Mouse (Mus musculus) erythroid progenitor cell, adult 5-6 weeks (primary cell): ENCODE data around the gene Pfdn2. TPM values are rescaled to one million over a fixed set of nuclear protein-coding genes. Genes with fewer than 3 reads are reported as not detected.
"Not testable (repeated sequence)": the region's sequence is repeated elsewhere in the genome, so short reads cannot be mapped to it uniquely, and the experiment has no call there.

Experiments used
- ATAC-seq: replicated peaks from 2 replicates; pipeline ENCODE4 v1.8.0; 2016; ENCODE audit warnings: moderate number of reproducible peaks, mild to moderate bottlenecking, moderate TSS enrichment, inconsistent platforms; ENCODE audit not compliant: poor library complexity, low FRiP score, severe bottlenecking
- total RNA-seq, 2 experiments: library from RNA; stranded (forward) in 1 of 2; stranded (reverse) in 1 of 2; fragments of 150-400 nt in 1 of 2; fragments of 186-747, 209-891 nt in 1 of 2; gene quantifications; 2 replicates each; pipeline versions ENCODE4 v1.2.3 to v1.2.4; 2015 to 2017; ENCODE audit warnings: low replicate concordance in 2 of 2

Gene Pfdn2
- total RNA-seq (2015; ENCODE audit: low replicate concordance) (10.1 and 22.0 TPM in 2 replicates), total RNA-seq (2017; ENCODE audit: low replicate concordance) (9.0 and 10.1 TPM in 2 replicates)

DNA sequence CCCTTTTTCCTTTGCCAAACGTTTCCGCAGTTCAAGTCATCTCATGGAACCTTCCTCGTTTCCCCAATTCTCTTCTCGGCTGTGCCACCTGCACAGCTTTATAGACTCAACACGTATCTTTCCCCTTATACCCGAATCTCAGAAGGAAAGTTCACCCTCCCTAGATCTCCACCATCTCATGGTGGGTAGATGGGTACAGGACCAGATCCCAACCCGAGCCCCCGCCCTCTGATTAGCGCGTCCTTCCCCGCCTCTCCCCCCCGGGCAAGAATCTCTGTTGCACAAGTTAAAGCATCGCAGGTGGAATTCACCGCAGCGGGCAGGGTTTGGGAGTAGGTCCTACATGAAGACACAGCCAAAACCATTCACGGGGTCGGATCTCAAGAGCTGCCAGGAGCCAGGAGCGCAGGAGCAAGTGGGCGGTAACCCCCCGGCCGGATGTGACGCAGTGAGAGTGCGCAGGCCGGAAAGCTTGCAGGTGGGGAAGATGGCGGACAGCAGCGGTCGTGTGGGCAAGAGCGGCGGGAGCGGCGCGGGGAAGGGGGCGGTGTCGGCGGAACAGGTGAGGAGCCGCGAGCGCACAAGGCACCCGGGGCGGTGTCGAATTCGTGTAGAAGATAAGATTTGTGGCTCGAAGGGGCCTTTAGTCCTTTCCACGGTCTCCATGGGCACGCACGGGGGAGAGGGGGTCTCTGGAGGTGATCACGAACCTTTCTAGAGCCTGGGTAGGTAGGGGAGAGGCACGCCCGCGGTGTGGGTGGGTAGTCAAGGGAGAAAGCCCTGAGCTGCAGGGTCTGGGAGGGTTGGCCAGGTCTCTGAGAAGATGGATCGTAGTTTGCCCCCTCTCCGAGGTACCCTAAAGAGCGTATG, at the start of gene Pfdn2, which contains the start of gene Nit1:
Gene Pfdn2 (plus strand): TSS at position 446 of the 870 bp plus-strand sequence.
Gene Nit1 (minus strand): TSS at position 422 of the 870 bp plus-strand sequence.
- peak; percentile 99 for ATAC-seq

DNA sequence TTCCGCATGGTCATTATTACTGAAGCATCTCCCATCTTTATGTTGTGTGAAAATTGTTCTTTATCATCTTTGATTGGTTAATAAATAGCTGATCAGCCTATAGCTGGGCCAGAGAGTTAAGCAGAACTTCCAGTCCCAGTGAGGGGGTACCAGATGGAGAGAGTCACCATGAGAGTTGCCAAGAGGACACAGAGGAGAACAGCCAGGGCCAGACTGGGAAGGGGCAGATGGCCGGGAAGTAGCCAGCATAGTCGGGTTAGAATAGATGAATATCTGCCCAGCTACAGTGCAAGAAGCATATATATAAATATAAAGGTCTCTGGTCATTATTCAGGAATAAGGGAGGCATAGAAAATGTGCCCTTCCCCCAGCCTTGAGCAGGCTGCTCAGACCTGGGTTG, 47.2 kb upstream of the Pfdn2 start:
- no peak for ATAC-seq

DNA sequence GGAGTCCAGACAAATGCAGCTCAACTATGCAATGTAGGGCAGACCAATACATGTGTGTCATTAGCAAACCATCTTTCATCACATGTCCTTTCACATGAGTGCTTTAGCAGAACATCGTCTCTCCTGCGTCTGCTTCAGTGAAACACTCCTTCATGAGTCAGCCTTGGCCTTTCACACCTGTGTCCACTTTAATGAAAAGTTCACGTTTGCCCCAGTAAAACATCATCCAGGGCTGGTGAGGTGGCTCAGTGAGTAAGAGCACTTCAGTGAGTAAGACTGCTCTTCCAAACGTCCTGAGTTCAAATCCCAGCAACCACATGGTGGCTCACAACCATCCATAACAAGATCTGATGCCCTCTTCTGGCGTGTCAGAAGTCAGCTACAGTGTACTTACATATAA, 39.3 kb upstream of the Pfdn2 start:
- ATAC-seq, result not testable (repeated sequence)

DNA sequence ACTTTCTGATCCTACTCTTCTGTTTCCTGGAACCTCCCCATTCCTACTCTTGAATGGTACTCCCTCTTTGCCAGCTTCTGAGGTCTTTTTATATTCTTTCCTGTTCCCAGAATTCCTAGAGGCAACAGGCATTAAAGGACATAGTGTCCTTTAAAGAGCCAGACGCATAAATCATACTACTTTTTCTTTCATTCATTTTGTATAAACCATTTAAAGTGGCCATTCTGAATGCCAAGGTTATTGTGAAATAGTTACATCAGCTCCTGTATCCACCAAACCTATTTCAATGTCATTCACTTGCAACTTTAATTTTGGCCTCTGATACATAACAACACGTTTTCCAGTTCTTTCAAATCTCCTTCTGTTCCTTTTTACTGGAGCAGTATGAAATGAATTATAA, 36.1 kb upstream of the Pfdn2 start:
- ATAC-seq, result no peak

DNA sequence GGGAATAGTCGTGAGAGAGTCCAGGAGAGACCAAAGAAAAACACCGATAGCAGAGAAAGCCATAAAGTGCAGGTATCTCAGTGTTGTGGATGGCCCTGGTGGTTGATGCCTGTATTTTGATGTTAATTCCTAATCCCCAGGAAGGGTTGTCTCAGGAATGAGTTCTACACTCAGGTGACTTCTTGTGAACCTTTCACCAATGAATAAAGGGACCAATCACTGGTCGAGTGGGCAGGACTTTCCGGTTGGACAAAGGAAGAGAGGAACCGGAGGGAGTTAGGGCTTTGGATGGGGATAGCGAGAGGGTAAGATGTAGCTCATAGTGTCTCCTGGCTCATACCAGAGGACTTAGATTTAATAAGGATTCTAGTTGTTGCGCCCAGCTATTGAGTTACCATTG, 25.7 kb upstream of the Pfdn2 start:
- no peak for ATAC-seq

DNA sequence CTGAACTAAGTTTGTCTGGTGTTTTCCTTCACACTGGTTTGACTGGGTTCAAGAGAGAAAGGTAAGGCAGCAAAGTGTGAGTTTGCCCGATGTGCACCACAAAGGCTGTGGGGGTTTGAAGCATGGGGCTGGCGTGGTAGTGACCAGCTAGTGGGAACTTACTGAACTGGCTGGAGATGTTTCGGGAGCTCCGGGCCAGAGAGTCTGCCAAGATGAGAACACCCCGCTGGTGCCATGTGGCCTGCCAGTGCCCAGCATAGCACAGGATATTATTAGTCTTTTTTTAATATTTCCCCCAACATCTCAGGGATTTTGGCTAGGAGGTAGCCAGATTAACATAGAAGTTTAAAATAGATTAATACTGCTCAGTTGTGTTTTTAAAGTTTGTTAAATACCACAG, 25.3 kb upstream of the Pfdn2 start:
- no peak for ATAC-seq

DNA sequence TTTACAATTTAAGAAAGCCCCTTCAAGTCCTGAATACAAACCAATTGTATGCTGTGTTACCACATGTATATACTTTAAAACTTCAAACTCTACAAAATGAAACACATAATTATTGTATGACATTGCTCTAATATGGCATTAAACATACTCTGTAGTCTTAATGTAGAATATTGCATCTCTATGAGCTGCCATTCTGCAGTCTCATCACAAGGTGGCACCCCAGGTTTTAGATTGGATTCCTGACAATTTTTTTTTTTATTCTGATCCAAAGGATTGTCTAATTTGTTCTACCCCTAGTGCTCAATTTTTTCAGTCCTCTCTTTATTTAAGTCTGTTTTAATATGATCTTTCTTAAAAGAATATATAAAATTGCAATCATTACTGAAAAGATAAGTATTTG, 24.1 kb upstream of the Pfdn2 start:
- peak; percentile 74 for ATAC-seq

DNA sequence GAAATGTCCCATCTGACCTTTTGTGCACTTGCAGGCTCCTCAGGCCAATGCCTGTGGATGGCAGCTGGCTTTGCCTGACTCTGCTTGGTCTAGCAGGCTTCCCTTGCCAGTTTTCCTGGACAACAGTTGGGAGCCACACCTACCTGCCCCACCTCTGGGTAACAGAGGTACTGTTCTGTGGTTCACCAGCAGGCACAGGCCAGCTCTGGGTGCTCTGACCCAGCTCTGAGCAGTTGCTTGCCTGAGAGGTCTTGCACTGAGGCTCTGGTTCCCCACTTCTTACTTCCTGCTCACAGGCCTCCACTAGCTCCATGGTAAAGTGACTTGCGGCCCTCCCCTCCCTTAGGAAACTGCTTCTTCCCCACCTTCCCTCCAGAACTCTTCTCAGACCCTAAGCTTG, 23.5 kb upstream of the Pfdn2 start:
- peak; percentile 47; the same call in 1 of the 2 replicates for ATAC-seq

DNA sequence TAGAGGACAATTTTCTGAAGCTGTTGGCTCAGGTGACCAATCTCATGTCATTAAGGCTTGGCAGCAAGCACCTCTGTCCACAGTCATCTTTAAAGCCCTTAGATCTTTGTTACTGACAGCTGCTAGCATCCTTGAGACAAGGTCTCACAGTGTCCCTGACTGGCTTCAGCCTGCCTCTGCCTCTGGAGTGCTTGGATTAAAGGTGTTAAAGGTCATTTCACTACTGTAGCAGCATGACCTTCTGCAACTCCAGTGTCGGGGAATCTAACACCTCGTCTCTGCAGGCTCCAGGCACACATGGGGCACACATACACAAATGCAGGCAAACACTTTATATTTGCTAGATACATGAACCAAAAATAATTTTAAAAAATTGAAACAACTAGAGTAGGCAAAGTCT, 19.9 kb upstream of the Pfdn2 start:
- no peak for ATAC-seq

DNA sequence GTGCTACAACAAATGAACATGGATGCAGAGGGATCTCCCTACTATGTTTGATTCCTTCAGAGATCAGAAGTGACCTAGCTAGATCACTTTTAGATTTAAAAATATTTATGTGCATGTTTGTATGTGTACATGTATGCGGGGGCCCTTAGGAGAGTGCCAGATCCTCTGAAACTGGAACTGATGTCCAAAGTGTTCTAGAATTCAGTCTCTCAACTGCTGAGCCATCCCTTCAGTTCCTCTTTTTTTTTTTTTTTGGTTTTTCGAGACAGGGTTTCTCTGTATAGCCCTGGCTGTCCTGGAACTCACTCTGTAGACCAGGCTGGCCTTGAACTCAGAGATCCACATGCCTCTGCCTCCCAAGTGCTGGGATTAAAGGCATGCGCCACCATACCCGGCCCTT, 18.9 kb upstream of the Pfdn2 start:
- not testable (repeated sequence) for ATAC-seq

DNA sequence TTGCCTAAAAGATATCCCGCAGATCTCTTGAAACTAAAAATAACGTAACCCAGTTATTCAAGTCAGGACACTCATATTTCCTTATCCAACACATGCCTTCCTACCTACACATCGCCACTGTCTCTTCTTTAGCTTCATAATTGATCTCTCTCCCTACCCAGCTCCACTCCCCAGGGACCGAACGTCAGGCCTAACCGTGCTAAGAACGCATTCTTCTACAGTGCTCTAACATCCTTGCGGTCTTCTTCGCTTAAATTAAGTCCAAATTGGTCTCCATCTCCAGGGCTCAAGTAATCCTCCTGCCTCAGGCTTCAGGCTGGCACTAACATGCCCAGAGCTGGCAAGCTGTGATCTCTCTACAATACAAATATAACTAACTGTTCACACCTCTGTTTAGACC, 17.2 kb upstream of the Pfdn2 start:
- peak; percentile 4 for ATAC-seq

DNA sequence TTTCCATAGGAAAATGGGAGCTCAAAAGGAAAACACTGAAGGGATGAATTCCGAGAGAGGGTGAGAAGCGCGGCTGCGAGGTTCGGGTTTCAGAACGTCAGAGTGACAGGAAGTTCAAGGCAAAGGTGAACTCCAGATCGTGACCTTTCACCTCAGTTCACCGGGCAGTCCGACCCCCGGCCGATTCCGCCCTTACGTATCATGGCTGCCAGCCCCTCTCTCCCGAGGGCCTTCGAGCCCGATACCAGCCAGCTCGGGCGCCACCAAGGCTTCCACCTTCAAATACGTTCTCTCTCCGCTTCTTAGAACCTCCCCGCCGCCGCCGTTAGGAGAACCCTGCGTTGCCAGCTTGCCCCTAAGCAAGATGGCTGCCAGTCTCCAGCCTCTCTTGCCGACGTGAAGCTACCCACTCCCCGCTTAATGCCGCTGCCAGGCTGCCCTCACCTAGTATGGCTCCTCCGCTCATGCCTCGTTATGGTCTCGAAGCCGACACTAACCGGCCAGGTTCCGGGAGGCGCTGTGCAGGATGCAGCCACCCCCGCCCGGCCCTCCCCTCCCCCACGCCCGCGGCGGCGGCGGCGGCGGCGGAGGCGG, 16.5 kb upstream of the Pfdn2 start, which contains the start of gene Dedd:
Gene Dedd (plus strand): TSS at position 307 of the 594 bp plus-strand sequence.
- peak; percentile 88 for ATAC-seq

DNA sequence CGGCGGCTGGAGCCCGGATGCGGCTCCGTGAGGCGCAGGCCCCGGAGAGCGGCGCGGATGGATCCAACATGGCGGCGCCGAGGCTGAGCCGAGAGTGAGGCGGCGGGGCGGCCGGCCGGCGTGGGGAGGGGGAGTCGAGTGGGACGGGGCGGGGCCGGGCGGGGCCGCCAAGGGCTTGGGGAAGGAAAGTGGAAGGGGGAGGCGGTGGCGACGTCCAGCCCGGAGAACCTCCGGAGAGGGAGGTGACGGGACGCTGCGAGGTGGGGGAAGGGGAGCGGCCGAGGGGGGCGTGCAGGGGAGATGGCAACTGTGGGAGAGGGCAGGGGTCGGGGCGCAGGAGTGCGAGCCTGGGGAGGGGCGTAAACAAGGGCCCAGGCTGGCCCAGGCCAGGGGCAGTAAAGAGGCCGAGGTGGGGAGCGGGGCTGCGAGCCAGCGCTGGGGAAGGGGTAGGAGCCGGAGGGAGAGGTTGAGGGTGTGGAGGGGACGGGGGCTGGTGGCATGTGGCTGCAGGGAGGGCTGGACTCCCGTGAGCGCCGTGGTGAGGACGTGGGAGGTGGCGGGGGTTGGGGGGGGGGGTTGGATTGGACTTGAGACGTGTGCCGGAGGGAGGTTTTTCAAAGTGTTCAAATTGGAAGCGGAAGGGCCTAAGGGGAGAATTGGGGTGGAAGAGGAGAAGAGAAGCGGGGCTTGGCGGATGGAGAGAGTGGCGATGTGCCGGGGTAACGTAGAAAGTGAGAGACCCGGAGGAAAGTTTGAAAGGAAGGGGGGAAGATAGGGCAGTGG, 15.8 kb upstream of the Pfdn2 start:
- peak; percentile 59 for ATAC-seq

DNA sequence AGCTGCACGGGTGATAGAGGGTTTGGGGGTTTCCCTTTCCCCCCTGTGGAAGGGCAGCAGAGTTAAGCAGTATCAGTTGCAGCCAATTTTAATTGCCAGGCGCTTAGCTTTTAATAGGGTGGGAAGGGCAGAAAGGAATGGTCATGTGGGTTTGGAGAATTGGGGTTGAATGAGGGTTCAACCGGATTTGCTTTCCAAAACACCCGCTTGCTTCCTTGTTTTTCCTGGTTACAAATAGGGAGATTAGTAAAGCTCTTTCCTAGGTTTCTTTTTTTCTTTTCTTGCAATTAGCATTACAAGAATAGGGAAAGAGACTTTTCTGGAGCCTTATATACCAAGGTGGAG, 15.3 kb upstream of the Pfdn2 start:
- no peak for ATAC-seq

DNA sequence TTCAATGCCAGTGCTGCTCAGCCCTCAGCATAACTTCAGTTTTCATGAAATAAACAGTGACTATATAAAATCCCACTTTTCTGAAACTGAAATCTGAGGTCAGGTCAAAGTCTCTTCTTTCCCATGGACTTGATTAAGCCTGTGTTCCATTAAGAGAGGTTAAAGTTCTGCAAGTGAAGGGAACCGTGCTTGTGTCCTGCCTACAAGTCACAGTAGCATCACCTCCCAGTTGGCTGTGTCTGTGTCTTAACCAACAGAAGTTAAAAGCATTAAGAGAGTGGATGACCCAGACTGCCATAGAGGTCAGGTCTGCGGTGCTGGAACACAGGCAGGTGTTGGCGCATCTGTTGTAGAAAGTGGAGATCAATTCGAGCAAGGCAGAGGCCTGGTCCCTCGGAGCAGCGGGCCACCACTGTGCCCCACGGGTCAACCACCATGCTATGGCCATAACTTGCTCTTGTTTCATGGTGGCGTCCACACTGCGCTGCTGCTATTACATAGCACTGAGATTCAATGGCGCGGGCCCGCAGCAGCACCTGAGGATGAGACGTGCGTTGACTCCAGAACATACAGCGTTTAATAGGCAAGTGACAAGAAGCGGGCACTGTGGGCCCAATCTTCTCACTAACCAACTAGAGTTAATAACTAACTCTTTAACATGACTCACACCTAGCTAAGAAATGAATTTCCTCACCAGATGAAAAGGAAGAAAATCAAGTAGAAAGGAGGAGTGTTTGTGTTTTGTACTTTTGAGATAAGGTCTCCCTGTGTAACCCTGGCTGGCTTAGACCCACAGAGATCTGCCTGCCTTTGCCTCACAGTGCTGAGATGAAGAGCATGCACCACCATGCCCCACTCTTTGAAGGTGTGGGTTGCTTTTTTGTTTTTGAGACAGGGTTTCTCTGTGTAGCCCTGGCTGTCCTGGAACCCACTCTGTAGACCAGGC, 2.9 kb upstream of the Pfdn2 start:
- ATAC-seq, result no peak

DNA sequence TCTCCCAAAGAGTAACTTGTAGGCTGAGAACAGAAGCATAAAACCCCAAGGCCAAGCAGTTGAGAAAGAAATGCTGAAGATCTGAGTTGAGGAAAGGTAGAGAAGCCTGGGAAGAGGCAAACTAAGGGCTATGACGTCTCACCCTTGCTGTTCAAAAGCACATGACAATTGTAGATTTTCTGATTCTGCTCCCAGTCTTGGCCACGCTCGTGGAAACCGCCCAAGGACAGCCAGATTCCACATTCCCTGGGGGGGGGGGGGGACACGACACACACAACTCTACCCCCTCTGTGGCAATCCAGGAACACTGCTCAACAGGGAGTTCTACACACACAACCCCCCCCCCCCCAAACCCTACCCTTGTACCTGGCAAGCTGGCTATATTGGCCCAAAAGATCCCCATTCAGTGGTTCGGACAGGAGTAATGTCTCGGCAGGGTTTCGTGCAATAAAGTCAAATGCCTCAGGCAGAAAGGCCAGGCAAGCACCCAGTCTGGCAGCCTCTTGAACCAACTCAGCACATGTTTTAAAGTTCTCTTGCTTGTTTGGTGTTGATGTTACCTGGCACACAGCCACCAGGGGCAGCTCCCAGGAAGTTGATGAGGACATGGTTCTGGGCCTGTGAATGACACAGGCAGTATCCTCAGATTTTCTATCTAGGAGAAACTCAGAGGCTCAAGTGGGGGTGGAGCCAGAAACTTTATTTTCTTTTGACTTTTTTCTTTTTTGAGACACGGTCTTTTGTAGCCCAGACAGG, 1.4 kb upstream of the Pfdn2 start:
- no peak for ATAC-seq

DNA sequence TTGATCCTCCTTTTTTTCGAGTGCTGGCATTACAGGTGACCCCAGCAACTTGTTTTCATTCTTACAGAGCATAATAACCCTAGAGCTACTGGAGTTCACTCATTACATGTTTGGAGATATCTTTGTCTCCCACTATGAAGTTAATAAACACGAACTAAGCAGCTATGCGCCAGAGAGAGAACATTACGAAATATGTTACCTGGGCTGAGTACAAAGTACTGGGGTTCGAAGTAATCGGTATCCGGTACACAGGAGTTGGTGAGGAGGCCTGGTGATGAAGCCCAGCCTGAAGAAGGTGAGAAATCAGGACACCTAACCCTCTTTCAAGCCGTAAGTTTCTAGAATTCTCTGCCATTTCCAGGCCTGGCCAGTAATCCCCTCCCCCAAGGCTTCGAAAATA, 755 bp upstream of the Pfdn2 start:
- no peak for ATAC-seq

DNA sequence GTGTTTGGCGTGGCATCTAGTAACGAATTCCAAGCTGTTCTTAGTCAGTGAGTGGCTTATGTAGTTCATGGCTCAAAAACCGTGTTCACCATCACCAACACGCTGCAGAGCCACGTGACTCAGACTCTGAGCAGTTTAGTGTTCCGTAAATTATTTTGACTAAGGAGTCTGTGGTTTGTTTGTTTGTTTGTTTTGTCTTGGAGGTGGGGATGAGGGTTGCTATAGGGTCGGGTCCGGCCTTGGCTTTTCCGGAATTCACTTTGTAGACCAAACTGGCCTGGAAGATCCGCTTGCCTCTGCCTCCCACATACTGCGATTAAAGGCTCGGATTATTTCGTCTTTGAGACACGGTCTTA, 603 bp downstream of the Pfdn2 start:
- ATAC-seq, result peak; percentile 28; the same call in 1 of the 2 replicates

DNA sequence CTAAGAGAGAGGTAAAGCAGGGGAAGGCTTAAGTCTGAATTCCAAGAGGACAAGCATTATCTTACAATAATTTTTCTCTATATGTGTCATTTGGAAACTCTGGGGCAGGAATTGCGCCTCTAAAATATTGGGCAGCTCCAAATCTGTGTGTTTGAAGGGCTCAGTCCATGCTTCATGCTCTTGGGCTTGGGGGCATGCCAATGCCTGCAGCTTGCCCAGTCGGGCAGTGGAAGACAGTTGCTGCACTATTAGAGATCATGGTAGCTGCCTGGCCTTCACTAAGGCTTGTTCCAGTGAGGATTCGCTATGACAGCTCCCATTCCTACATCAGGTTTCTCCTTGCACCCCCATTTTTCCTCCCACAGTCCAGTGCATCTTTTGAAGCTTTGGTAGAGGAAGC, 3.2 kb downstream of the Pfdn2 start:
- no peak for ATAC-seq
